Mouse (Mus musculus) kidney, adult 2 months (tissue): Measurements from ENCODE around the gene Fzr1.

ENCODE experiments used
- CTCF ChIP-seq: fragments of 200-500 bp; conservative IDR thresholded peaks from 2 replicates; pipeline ENCODE4 v1.5.1; 2011; ENCODE audit warnings: low read depth, mild to moderate bottlenecking, control low read depth, low read length, moderate library complexity, mixed read lengths; ENCODE audit not compliant: insufficient read depth, insufficient read length
- POLR2A ChIP-seq: fragments of 200-500 bp; IDR thresholded peaks from one replicate; pipeline ENCODE4 v1.6.1; 2011; ENCODE audit warnings: low read depth, low read length, control low read depth

DNA sequence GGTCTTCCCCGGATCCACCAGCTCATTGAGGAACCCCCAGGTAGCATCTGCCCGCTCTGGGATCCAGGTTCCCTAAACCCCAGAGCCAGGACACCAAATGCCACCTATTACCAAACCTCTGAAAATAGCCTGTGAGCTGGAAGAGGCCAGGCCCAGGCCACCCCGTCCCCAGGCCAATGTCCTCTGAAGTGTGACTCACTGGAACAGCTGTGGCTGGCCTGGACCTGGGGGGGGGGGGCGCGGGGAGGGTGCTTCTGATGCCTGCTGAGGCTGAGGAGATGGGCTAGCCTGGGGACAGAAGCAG lies 43.4 kb upstream of the Fzr1 start:
- no peak for TF ChIP-seq POLR2A
- TF ChIP-seq CTCF = no peak
